Mouse (Mus musculus): Measurements from ENCODE around the gene Aamp.
A peak's percentile ranks its signal among the peaks of the same experiment; 100 is the strongest.

The Aamp gene

GRCm38 (mm10) chr1:74235938-74236589 lies 48.5 kb downstream of the Aamp start, which contains the start of gene Arpc2:
Gene Arpc2, plus strand, starts transcription at chr1:74236084.
- peak; percentile 97 for DNase-seq

DNA sequence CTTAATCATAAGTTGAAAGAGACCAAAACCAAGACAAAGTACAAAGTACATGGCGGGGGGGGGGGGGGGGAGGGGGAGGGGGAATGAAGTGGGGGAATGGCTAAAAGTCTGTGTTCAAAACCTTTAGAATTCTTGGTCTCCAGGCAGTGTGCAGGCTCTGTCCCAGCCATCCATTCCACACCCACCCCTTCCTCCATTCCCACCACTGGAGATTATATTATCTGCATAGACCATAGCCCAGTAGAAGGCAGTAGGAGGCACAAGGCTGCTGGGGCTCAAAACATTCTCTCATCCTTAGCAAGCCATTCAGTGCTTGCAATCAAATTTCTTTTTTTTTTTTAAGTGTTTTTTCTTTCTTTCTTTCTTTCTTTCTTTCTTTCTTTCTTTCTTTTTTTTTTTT lies 53.5 kb downstream of the Aamp start:
- no peak for DNase-seq

DNA sequence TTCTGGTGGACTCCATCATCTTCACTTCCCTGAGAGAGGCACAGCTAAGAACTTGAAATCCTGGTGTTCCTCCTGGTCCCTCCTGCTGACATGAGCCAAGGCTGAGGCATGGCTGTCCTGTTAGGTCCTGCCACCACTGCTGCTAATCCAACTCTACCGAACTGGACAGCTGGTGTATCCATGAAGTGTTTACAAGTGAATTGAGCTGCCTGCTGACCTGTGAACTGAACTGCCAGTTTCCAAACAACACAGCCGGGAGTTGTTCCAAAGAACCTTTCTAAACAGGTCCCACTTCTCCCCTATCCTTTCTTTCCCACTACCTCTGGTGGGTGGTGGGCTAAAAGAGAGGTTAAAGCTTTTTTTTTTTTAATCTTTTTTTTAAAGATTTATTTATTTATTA lies 54.6 kb downstream of the Aamp start:
- DNase-seq: no peak

Measured in layer of hippocampus, adult 9-11 months (tissue).